Mouse (Mus musculus): ENCODE results near the gene Alg12.
A peak's percentile ranks its signal among the peaks of the same experiment; 100 is the strongest.
"Not testable (repeated sequence)": the region's sequence is repeated elsewhere in the genome, so short reads cannot be mapped to it uniquely, and the experiment has no call there.

The Alg12 gene

DNA sequence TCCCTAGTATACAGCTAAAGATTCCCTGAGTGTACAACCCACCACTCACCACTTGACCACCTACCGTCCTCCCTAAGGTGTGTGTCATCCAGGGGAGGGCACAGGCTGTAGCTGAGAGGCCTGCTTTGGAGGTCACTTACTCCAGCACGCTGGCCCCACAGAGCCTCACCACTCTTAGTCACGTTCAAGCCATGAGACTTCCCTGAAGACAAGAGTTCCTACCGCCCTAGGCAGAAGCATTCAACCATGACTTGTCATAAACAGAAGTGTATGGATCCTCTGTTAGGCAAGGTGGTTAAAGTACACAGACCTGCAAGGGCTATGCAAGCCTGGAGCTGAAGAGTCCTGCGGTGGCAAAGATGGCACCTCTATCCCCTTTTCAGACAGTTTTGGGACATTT lies 11.6 kb upstream of the Alg12 start:
- no peak for DNase-seq (ENCODE audit: low spot score)

DNA sequence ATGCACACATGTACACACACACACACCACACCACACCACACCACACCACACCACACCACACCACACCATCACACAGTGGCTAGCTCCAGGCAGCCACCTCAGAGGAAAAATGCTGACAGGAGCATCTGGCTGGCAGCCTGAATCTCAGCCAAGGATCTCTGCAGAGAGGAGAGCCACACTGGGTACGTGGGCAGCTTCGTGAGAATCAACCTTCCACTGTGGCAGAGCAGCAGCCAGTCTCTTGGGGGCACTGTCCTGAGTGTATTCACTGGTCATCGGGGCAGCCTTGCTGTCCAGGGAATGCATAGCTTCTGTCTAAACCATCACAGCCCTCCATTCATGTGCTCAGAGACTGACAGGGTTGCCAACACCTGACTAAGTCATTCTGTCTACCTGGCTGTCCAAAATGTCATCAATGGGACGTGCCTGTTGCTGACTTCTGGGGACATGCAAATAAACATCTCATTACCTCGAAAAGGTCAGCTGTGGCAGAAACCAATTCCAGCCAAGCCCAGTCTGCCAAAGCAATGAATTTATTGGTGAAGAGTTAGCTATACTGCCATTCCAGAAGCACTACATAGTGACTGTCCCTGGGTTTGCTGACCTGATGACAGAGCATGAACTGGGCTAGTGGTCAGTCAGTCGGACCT lies 10.8 kb upstream of the Alg12 start:
- no peak for DNase-seq (ENCODE audit: low spot score)

DNA sequence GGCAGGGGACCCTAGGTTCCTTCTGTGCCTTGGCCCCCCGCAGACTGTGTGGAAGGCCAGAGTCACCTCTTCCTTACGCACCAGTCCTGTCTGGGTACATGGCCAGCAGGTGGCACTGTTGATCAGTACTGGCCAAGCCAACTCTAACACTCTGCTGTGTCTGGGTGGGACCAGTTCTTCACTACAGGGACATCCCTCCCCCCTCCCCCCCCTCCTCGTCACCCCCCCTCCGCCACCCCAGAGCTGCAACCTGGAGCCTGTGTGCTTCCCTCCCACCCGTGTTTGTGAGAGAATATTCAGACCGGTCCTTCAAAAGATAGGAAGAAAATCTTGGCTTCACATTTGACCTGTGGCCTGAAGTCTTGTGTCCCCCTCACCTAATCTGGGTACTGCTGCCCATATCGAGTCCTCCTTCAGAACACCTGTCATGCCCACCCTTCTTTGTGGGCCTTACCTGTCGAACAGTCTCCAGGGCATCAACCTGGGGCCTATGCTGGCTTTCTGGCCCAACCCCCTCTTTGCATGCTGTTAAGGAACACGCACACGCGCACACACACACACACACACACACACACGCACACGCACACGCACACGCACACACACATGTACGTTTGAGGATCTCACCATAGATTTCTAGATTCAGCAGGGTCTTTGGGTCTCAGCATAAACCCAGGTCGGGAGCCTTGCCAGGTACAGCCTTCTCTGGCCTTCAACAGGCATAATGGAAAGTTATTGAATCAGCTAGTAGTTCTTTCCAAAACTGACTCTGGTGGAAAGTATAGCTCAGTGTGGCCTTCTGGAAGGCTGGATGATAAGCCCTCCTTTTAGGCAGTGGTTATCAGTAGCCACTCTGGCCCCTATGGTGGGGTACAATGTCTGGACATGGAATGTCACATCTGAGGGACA lies 9.9 kb upstream of the Alg12 start:
- DNase-seq (ENCODE audit: low spot score), result peak; percentile 65

GRCm38 (mm10) chr15:88827991-88828799 lies 9.1 kb upstream of the Alg12 start:
- peak; percentile 41 for DNase-seq (ENCODE audit: low spot score)

DNA sequence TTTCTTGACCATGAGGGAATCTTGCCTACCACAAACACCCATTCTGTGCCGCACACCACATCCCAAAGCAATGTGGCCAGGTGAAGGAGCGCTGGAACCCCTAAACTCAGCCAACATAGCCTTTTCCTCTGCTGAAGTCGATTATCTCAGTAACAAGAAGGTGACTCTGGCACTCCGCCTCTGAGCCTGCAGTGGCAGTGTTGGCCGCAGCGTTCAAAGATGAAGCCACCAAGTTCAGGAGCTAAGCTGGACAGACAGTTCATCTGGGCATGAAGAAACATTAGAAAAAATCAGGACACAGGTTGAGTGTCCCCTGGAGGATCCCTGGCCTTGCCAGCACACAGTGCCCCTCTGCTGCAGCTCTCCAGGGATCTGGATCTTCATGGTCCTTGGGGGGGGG lies 8.3 kb upstream of the Alg12 start:
- no peak for DNase-seq (ENCODE audit: low spot score)

DNA sequence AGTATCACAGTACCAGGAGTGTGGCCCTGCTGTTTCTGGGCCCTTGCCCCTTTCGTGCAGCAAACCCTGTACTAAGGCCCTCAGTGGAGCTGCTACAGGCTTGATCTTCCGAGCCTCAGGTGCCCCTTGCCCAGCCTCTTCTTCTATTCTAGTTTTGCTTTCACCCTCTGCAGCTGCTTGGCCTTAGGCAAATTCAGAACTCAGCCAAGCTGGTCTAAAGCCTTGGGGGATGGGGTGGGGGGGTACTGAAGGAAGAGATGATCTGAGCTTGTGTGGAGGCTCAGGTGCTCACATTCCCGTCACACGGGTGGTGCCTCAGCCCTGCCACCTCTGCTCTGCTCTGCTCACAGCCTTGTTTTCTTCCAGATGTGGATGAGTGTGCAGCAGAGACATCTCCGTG lies 4.3 kb upstream of the Alg12 start:
- no peak for DNase-seq (ENCODE audit: low spot score)

GRCm38 (mm10) chr15:88822513-88822912 lies 3.4 kb upstream of the Alg12 start:
- no peak for DNase-seq (ENCODE audit: low spot score)

DNA sequence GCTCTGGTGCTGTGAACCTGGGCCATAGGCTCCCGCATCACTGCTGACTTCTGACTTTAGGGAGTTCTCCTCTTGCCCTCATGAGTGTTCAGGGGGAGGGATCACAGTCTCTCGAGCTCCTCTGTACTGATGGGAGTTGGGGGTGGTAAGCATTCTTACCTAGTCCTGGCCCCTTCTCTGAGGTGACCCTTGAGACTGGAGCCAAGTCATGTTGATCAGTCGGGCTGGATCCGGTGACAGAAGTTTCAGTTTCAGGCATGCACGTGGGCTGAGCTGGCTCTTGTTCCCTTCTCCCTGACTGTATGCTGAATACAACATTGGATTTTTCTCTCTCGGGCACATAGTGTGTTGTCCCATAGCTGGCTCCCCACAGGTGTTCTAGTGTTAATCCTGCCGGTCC lies 2.3 kb upstream of the Alg12 start:
- no peak for DNase-seq (ENCODE audit: low spot score)

DNA sequence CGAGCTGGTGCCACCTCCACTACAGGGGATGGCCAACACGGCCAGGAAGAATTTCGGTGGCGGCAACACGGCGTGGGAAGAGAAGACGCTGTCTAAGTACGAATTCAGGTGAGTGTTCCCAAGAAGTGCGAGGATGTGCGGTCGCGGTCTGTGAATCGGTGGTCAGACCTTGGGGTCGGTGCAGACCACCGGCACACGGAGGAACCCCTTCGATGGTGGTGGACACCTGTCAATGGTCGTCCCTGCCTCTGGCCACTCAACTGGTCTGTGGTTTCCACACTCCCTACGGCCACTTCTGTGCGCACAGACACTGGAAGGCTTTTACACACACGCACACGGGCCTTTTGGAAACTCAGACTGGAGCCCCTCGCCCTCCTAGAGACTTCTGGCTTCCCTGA lies 787 bp upstream of the Alg12 start:
- no peak for DNase-seq (ENCODE audit: low spot score)

GRCm38 (mm10) chr15:88815196-88815700 lies 3.9 kb downstream of the Alg12 start:
- DNase-seq (ENCODE audit: low spot score), result no peak

GRCm38 (mm10) chr15:88814411-88815047 lies 4.6 kb downstream of the Alg12 start:
- no peak for DNase-seq (ENCODE audit: low spot score)

GRCm38 (mm10) chr15:88813873-88814272 lies 5.2 kb downstream of the Alg12 start:
- not testable (repeated sequence) for DNase-seq (ENCODE audit: low spot score)

DNA sequence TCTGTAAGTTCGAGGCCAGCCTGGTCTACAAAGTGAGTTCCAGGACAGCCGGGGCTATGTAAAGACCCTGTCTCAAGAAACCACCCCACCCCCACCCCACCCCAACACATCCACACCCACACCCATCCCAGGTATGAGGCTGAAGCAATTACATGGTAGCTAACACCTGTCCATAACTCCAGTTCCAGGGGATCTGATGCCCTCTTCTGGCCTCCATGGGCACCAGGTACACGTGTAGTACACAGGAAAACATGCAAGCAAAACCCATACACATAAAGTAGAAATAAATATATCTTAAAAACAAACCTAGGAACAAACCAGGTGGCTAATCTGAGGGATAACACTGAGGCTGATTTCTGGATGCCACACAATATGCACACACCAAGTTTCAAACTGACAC lies 5.9 kb downstream of the Alg12 start:
- DNase-seq (ENCODE audit: low spot score), result no peak

DNA sequence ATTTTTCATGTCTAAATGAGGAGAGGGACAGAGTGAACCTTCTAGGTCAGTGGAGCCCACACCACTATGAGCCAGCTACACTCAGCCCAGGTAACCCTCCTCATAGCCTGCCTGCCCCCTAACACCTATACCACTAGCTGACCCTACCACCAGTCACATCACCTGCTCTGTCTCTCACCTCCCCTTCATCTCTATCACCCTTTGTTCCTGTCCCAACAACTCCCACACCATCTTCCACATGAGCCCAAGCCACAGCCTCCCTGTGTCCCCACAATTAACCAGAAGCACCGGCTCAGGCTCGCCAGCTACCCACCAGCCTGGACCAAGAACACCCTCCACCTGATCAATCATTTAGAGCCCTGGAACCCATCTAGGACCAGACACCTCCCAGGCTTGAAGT lies 8.7 kb downstream of the Alg12 start:
- DNase-seq (ENCODE audit: low spot score), result no peak

GRCm38 (mm10) chr15:88808121-88808520 lies 11.0 kb downstream of the Alg12 start:
- DNase-seq (ENCODE audit: low spot score), result no peak

GRCm38 (mm10) chr15:88802348-88802747 lies 16.8 kb downstream of the Alg12 start:
- DNase-seq (ENCODE audit: low spot score), result no peak

- DNase-seq (ENCODE audit: low spot score), result no peak
These were observed 17.2 kb downstream of the Alg12 start for GRCm38 (mm10) chr15:88801903-88802302.

DNA sequence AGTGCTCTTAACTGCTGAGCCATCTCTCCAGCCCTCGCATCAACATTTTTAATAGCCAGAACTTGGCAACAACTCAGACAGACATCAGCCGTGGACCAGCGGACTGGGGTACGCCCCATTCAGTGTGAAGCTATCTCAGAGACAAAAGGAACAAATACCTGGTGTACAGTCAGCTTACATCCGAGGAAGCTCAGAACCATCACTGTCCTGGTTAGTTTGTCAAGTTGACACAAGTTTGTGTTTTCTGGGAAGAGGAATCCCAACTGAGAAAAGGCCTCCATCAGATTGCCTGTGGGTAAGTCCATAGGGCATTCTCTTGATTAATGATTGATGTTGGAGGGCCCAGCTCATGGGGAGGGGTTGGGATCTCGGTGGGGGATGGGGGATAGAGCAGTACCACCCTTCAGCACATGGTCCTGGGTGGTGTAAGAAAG lies 18.2 kb downstream of the Alg12 start:
- no peak for DNase-seq (ENCODE audit: low spot score)

DNA sequence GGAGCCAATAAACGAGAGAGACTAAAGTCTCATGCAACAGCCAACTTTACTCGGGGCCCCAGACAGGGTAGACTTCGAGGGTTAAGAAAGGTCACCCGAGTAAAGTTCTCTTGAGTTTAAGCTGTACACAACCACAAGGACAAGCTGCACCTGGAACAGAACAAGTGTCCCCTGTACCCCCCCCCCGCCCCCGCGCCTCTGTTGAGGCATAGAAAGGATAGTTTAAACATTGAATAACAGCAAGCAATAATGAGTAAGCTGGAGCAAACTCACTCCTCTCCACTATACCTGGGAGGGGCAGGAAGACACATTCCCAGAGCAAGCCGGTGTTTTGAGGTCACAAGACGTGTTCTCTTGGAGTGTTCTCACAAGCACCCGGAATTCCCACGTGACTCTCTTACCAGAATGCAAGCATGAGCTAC lies 19.2 kb downstream of the Alg12 start:
- no peak for DNase-seq (ENCODE audit: low spot score)

- DNase-seq (ENCODE audit: low spot score), result not testable (repeated sequence)
These were observed 24.4 kb downstream of the Alg12 start for GRCm38 (mm10) chr15:88794729-88795128.

DNA sequence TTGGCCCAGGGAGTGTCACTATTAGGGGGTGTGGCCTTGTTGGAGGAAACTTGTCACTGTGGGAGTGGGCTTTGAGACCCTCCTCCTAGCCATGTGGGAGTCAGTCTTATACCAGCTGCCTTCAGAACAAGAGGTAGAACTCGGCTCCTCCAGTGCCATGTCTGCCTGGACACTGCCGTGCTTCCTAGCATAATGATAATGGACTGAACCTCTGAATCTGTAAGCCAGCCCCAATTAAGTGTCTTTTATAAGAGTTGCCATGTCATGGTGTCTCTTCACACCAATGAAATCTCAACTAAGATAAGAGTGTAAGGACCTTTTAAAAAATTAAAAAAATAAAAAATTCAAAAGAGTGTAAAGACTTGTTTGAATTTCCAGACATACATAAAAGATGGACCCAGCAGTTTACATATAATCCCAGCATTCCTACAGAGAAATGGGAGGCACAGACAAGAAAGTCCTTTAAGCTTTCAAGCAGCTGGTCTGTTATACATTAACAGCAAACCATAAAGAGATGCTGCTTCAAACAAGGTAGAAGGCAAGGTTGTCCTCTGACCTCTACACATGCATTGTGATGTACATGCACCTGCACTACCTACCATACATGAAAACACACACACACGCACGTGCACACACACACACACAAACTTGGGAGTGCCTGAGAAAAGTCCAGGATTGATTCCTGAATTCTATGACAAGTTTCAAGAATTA lies 26.8 kb downstream of the Alg12 start:
- DNase-seq (ENCODE audit: low spot score), result no peak

Data from testis, postnatal 14 days (tissue).